Mouse (Mus musculus): ENCODE results near the gene Nfrkb. TPM values are rescaled to one million over a fixed set of nuclear protein-coding genes. Genes with fewer than 3 reads are reported as not detected.

The Nfrkb gene
- polyA plus RNA-seq, 1 experiment, result 15.7 TPM

DNA sequence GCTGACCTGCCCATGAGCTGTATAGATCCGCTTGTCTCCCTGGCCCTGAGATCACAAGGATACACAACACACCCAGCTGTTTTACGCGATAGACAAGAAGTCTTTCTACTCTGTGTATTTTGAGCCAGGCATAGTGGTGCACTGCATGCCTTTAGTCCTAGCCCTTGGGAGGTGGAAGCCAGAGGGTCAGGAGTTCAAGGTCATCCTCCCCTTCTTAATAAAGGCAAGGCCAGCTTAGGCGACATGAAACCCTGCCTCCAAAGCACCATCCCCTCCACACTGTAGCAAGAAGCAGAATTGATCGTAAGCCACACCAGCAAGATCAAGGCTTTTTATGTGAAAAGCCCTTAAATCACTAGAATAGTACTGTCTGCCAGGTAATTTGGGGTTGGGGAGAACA, 45.8 kb downstream of the Nfrkb start:
- Histone ChIP-seq H3K4me1 (ENCODE audit: control insufficient read depth, insufficient read depth, low read length) (no peaks in the 10 kb centered on the region), H3K4me3 (replicated peaks; ENCODE audit: control insufficient read depth, low read depth, low read length) (no peak overlapping the region), H3K27ac (ENCODE audit: control insufficient read depth, insufficient read depth, low read depth, low read length, poor library complexity) (no peak overlapping the region)
- TF ChIP-seq POLR2A (IDR thresholded peaks at IDR 0.05; ENCODE audit: borderline replicate concordance, control insufficient read depth, low read depth, low read length) (no peak), CTCF (IDR thresholded peaks at IDR 0.05; ENCODE audit: control insufficient read depth, insufficient read depth, low read length) (no peak)
- WGBS, result 91% methylated on average over 5 of the region's 5 CpGs

DNA sequence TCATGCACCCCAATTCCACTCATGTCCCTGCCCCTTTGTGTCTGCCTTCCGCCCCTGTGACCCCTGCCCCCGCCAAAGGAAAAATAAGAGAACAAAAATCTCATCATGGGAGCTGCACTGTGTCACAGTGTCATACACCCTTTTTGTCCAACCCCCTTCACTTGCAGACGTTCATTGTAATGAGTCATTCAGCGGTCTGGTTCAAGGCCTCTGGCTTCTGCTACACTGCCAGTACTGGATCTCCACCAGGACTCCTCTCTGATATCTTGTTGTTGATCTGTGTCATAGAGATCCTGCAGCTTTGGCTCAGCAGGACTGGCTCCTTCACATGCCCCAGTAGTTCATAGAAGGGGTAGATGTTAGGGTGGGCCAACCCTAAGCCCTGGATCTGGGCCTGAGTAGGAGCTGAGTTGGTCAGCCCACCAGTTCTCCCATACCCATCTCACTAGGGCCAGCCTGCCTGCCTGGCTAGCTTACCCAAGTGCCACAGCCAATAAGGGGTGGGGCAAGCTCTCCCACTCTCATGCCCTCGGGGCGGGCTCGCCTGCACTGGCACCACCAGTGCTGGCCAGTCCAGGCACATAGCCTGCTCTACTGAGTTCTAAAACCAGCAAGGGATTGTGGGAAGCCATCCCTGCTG, 46.5 kb downstream of the Nfrkb start:
- WGBS, result 73% methylated on average over 7 of the region's 7 CpGs
- TF ChIP-seq POLR2A (IDR thresholded peaks at IDR 0.05; ENCODE audit: borderline replicate concordance, control insufficient read depth, low read depth, low read length) (no peak), CTCF (IDR thresholded peaks at IDR 0.05; ENCODE audit: control insufficient read depth, insufficient read depth, low read length) (no peak)
- Histone ChIP-seq H3K27ac (ENCODE audit: control insufficient read depth, insufficient read depth, low read depth, low read length, poor library complexity) (no peak overlapping the region), H3K4me1 (ENCODE audit: control insufficient read depth, insufficient read depth, low read length) (no peaks in the 10 kb centered on the region), H3K4me3 (replicated peaks; ENCODE audit: control insufficient read depth, low read depth, low read length) (no peak overlapping the region)

DNA sequence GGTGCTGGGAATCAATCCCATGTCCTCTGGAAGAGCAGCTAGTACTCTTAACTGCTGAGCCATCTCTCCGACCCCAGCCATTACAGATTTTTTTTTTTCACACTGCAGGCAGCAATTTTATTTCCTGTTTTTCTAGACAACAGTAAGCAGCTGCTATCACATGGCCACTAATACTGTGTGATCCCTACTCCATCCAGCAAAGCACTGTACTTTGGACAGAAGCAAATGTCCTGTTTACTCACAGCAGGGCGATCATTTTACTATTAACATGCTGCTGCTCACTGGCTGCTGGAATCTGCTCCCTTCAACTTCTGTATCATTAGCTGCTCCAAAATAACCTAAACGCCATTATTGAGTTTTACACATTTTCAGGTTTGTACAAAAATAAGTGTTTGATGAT, 47.4 kb downstream of the Nfrkb start:
- H3K27ac ChIP-seq (ENCODE audit: control insufficient read depth, insufficient read depth, low read depth, low read length, poor library complexity), result no peak overlapping the region
- TF ChIP-seq POLR2A (IDR thresholded peaks at IDR 0.05; ENCODE audit: borderline replicate concordance, control insufficient read depth, low read depth, low read length) (no peak), CTCF (IDR thresholded peaks at IDR 0.05; ENCODE audit: control insufficient read depth, insufficient read depth, low read length) (no peak)
- 52% methylated on average over 3 of the region's 3 CpGs for WGBS

DNA sequence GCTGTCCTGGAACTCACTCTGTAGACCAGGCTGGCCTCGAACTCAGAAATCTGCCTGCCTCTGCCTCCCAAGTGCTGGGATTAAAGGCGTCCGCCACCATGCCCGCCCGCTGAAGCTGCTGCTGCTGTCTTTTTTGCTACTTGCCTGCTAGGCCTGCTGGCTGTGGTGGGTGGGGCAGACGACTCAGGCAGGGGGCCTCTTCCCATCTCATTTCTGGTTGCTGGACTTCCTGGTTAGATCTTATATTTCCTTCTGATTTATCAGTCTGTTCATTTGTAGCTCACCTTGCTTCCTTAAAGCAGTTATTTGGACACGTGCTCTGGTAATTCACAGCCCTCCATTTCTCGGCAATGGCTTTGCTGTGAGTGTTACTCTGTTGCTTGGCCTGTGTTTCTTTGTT, 49.4 kb downstream of the Nfrkb start:
- TF ChIP-seq POLR2A (IDR thresholded peaks at IDR 0.05; ENCODE audit: borderline replicate concordance, control insufficient read depth, low read depth, low read length) (no peak), CTCF (IDR thresholded peaks at IDR 0.05; ENCODE audit: control insufficient read depth, insufficient read depth, low read length) (no peak)
- WGBS, result 76% methylated on average over 8 of the region's 8 CpGs
- Histone ChIP-seq H3K4me1 (ENCODE audit: control insufficient read depth, insufficient read depth, low read length) (no peaks in the 10 kb centered on the region), H3K4me3 (replicated peaks; ENCODE audit: control insufficient read depth, low read depth, low read length) (no peak overlapping the region), H3K27ac (ENCODE audit: control insufficient read depth, insufficient read depth, low read depth, low read length, poor library complexity) (no peak overlapping the region)

More for the DNA sequence above, 47.4 kb downstream of the Nfrkb start:
- no peaks in the 10 kb centered on the region for H3K4me1 ChIP-seq (ENCODE audit: control insufficient read depth, insufficient read depth, low read length)
- H3K4me3 ChIP-seq (replicated peaks; ENCODE audit: control insufficient read depth, low read depth, low read length), result no peak overlapping the region

DNA sequence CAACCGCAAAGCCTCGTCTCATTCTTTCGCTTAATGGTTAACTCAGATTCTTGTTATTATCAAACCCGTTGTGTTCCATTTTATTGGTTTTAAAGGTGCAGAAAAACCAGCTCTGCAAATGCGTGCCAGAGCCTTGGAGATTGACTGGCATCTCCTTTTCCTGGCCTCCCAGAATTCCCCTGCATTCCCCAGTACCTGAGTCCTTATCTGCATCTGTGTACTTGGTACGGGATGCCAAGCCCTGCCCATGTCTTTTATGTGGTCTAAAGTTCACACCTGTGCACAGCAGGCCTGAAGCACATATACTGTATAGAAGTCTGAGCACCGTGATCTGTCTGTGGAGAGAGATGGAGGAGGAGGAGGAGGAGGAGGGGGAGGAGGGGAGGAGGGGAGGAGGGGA, 51.9 kb downstream of the Nfrkb start:
- H3K4me1 ChIP-seq (ENCODE audit: control insufficient read depth, insufficient read depth, low read length), result no peaks in the 10 kb centered on the region
- TF ChIP-seq CTCF (IDR thresholded peaks at IDR 0.05; ENCODE audit: control insufficient read depth, insufficient read depth, low read length) (no peak), POLR2A (IDR thresholded peaks at IDR 0.05; ENCODE audit: borderline replicate concordance, control insufficient read depth, low read depth, low read length) (no peak)
- 81% methylated on average over 7 of the region's 7 CpGs for WGBS

DNA sequence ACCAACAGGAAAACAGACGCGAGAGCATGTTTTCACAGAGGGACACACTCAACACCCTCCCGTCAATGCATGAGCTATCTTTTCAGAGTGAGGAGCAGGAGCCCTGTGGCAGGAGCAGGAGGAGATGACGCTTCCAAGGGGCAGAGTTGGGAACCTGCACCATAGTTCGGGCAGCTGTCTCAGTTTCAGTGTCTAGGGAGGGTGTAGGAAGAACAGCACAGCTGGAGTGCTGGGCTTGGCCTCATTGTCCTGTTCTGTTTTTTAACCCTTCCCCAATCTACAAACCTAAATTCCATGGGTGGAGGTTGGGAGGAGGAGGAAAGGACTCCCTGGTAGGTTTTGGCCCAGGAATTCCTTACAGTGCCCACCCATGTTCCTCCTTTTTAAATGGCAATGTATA, 52.8 kb downstream of the Nfrkb start:
- TF ChIP-seq CTCF (IDR thresholded peaks at IDR 0.05; ENCODE audit: control insufficient read depth, insufficient read depth, low read length) (no peak), POLR2A (IDR thresholded peaks at IDR 0.05; ENCODE audit: borderline replicate concordance, control insufficient read depth, low read depth, low read length) (no peak)
- H3K4me3 ChIP-seq (replicated peaks; ENCODE audit: control insufficient read depth, low read depth, low read length), result no peak overlapping the region
- no peak overlapping the region for H3K27ac ChIP-seq (ENCODE audit: control insufficient read depth, insufficient read depth, low read depth, low read length, poor library complexity)
- WGBS, result 79% methylated on average over 5 of the region's 5 CpGs
- no peaks in the 10 kb centered on the region for H3K4me1 ChIP-seq (ENCODE audit: control insufficient read depth, insufficient read depth, low read length)

More for the DNA sequence above, 51.9 kb downstream of the Nfrkb start:
- no peak overlapping the region for H3K4me3 ChIP-seq (replicated peaks; ENCODE audit: control insufficient read depth, low read depth, low read length)
- H3K27ac ChIP-seq (ENCODE audit: control insufficient read depth, insufficient read depth, low read depth, low read length, poor library complexity), result no peak overlapping the region

DNA sequence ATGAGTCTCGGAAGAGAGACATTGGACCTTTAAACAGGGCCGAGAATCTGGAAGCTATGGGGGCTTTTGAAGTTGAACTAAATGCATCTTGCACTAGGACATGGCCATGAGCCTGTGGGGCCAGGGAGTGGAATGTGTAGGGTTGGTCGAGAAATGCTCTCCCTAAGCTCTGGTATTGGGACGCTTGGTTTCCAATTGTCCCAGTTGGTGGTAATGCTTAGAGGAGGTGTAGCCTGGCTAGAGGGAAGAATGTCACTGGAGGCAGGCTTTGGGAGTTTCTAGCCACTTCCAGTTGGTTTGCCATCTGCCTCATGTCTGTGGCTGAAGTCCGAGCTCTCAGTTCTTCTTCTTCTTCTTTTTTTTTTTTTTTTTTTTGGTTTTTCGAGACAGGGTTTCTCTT, 53.3 kb downstream of the Nfrkb start:
- H3K4me3 ChIP-seq (replicated peaks; ENCODE audit: control insufficient read depth, low read depth, low read length), result no peak overlapping the region
- H3K4me1 ChIP-seq (ENCODE audit: control insufficient read depth, insufficient read depth, low read length), result no peaks in the 10 kb centered on the region
- WGBS, result 66% methylated on average over 6 of the region's 6 CpGs
- TF ChIP-seq POLR2A (IDR thresholded peaks at IDR 0.05; ENCODE audit: borderline replicate concordance, control insufficient read depth, low read depth, low read length) (no peak), CTCF (IDR thresholded peaks at IDR 0.05; ENCODE audit: control insufficient read depth, insufficient read depth, low read length) (no peak)
- H3K27ac ChIP-seq (ENCODE audit: control insufficient read depth, insufficient read depth, low read depth, low read length, poor library complexity), result no peak overlapping the region

DNA sequence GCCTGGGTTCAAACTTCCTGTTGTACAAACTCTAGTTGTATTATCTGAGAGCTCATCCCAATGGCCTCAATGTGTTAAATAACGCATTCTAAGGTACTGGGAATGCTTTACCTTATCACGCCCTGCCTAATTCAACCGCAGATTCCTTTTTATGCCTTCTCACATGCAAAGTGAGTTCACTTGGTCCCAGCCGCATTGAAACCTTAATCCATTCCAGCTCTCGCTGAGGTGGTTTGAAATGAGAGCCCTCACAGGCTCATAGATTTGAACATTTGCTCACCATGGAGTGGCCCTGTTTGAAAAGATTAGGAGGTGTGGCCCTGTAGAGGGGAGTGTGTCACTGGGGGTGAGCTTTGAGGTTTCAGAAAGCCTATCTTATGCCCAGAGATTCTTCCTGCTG, 54.4 kb downstream of the Nfrkb start:
- Histone ChIP-seq H3K4me3 (replicated peaks; ENCODE audit: control insufficient read depth, low read depth, low read length) (no peak overlapping the region), H3K27ac (ENCODE audit: control insufficient read depth, insufficient read depth, low read depth, low read length, poor library complexity) (no peak overlapping the region), H3K4me1 (ENCODE audit: control insufficient read depth, insufficient read depth, low read length) (no peaks in the 10 kb centered on the region)
- 91% methylated on average over 5 of the region's 5 CpGs for WGBS
- TF ChIP-seq CTCF (IDR thresholded peaks at IDR 0.05; ENCODE audit: control insufficient read depth, insufficient read depth, low read length) (no peak), POLR2A (IDR thresholded peaks at IDR 0.05; ENCODE audit: borderline replicate concordance, control insufficient read depth, low read depth, low read length) (no peak)

DNA sequence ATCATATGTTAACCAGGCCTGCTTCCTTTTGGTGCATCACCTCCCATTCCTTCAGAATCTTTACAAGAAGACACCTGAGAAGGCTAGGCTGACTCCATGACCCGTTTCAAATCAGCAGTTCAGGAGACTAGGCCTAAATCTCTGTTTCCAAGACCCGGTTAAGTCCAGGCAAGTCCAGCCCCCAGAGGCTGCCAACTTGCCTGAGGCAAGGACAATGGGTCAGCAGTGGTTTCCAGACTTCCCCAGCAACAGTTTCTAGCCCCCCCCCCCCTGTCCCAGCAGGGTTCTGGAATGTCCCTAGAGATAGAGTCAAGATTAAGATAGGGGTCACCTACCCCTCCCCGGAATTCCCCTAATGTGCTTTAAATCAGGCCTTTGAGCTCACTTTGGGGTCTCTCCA, 55.5 kb downstream of the Nfrkb start:
- TF ChIP-seq CTCF (IDR thresholded peaks at IDR 0.05; ENCODE audit: control insufficient read depth, insufficient read depth, low read length), result no peak
- Histone ChIP-seq H3K27ac (ENCODE audit: control insufficient read depth, insufficient read depth, low read depth, low read length, poor library complexity) (no peak overlapping the region), H3K4me1 (ENCODE audit: control insufficient read depth, insufficient read depth, low read length) (no peaks in the 10 kb centered on the region), H3K4me3 (replicated peaks; ENCODE audit: control insufficient read depth, low read depth, low read length) (no peak overlapping the region)
- 82% methylated on average over 3 of the region's 3 CpGs for WGBS

All from bone marrow, adult 2 months (tissue).